7 mouse cellular contexts compared by ENCODE assay signal in genomic region chr4:63404205-63404604, GRCm38 (mm10). TPM values are rescaled to one million over a fixed set of nuclear protein-coding genes. Genes with fewer than 3 reads are reported as not detected.
DNase-seq lines count a peak whose midpoint lies in the region; ATAC-seq and TF ChIP-seq lines count a peak whose summit lies in the region.

No protein-coding gene starts in this region.

- peaks cover 3 to 18% of the 10 kb centered on the region in 2 experiments for H3K36me3 ChIP-seq in CH12.LX (replicated peaks in 1 of 2; ENCODE audit: control insufficient read depth in 1 of 2, insufficient read depth in 1 of 2, low read length in 1 of 2)

- peak overlapping the region; percentile 85 for H3K4me2 ChIP-seq in CH12.LX (ENCODE audit: insufficient read depth, low read depth, poor library complexity, severe bottlenecking)

- TF ChIP-seq CTCF in CH12.LX (conservative IDR thresholded peaks at IDR 0.05 in 1 of 2, IDR thresholded peaks at IDR 0.05 in 1 of 2; ENCODE audit: low read depth in 2 of 2, low read length in 2 of 2), result no peak

- H3K79me2 ChIP-seq in CH12.LX (replicated peaks; ENCODE audit: control insufficient read depth, extremely low read depth, insufficient read depth, poor library complexity, severe bottlenecking), result peaks cover 77% of the 10 kb centered on the region

- no peak for TF ChIP-seq RAD21 in CH12.LX (IDR thresholded peaks at IDR 0.05; ENCODE audit: low read depth, low read length)

- no peak for TF ChIP-seq EP300 in CH12.LX (IDR thresholded peaks at IDR 0.05; ENCODE audit: low read length)

- dilution Hi-C loops in CH12.LX (cut with MboI; ENCODE audit: extremely low pct_ligation_motif_present, extremely low pct_unique_long_range_greater_than_20kb, low sequenced_read_pairs), result no loop called here

- no peaks in the 10 kb centered on the region for H3K9me3 ChIP-seq in CH12.LX (replicated peaks; ENCODE audit: low read length)

- H3K9ac ChIP-seq in CH12.LX (ENCODE audit: insufficient read depth, low read depth), result peak overlapping the region; percentile 97

- no peaks in the 10 kb centered on the region for H3K27me3 ChIP-seq in CH12.LX (replicated peaks)

- peak overlapping the region; percentile 13 to 70 (median 69) for H3K4me3 ChIP-seq in CH12.LX (replicated peaks in 1 of 3; ENCODE audit: low read depth in 2 of 3, low read length in 2 of 3, poor library complexity in 1 of 3)

- peak; percentile 60 for TF ChIP-seq POLR2A in CH12.LX (IDR thresholded peaks at IDR 0.05; ENCODE audit: low read depth, low read length)

- peak overlapping the region; percentile 95 for H3K27ac ChIP-seq in CH12.LX (ENCODE audit: insufficient read depth, low read depth)

- DNase-seq in CD4-positive helper T cell, adult 2 months (ENCODE audit: low read depth, low spot score), result peak; percentile 87
- peak; percentile 70 for DNase-seq in CH12.LX (ENCODE audit: extremely low read depth)
- DNase-seq in naive thymus-derived CD4-positive, alpha-beta T cell, adult 2 months (ENCODE audit: low read depth), result peak; percentile 77
- DNase-seq in cerebellum, adult 9-11 months, result no peak
- DNase-seq in cerebellum, postnatal 36 days, result no peak
- DNase-seq in layer of hippocampus, adult 8-10 months (ENCODE audit: low spot score in 2 of 2), result no peak

- ATAC-seq in inflammation-experienced regulatory T-cells, adult 6 months, result peak; percentile 59

- peaks cover 29 to 69% of the 10 kb centered on the region in 2 experiments for H3K4me1 ChIP-seq in CH12.LX (ENCODE audit: control insufficient read depth in 1 of 2, insufficient read depth in 2 of 2)

- in situ Hi-C loops in CH12.LX (cut with MboI; ENCODE audit: low pct_ligation_motif_present, low pct_unique_long_range_greater_than_20kb, low sequenced_read_pairs), result loop anchor here (10.0 to 25.0 kb wide), 4 partner anchors 49 to 533 kb away; partner anchors contain the start of genes Orm3 and Tnfsf8

TF ChIP-seq in CH12.LX, 34 proteins besides CTCF, POLR2A, EP300 and RAD21:
- TF ChIP-seq TCF12 (IDR thresholded peaks at IDR 0.05; ENCODE audit: low read depth, low read length) (peak; percentile 76), SIN3A (IDR thresholded peaks at IDR 0.05; ENCODE audit: low read length) (no peak), TBP (conservative IDR thresholded peaks at IDR 0.05; ENCODE audit: low read depth, low read length) (0 out of 2 replicates have a peak, but pooled peaks have one; percentile 43), HCFC1 (IDR thresholded peaks at IDR 0.05; ENCODE audit: low read depth, low read length) (no peak), USF2 (conservative IDR thresholded peaks at IDR 0.05; ENCODE audit: low read depth, low read length) (no peak), NELFE (IDR thresholded peaks at IDR 0.05; ENCODE audit: low read depth, low read length) (peak; percentile 33; the same call in 1 of the 2 replicates), CHD1 (IDR thresholded peaks at IDR 0.05; ENCODE audit: low read depth, low read length) (no peak), MXI1 (IDR thresholded peaks at IDR 0.05; ENCODE audit: low read depth, low read length) (peak; percentile 53; the same call in 1 of the 2 replicates), ELF1 (IDR thresholded peaks at IDR 0.05; ENCODE audit: low read depth, low read length) (peak; percentile 64), ETS1 (conservative IDR thresholded peaks at IDR 0.05; ENCODE audit: low read depth, low read length) (peak; percentile 68; the same call in 1 of the 2 replicates), UBTF (IDR thresholded peaks at IDR 0.05; ENCODE audit: low read depth, low read length) (no peak), E2F4 (IDR thresholded peaks at IDR 0.05; ENCODE audit: insufficient replicate concordance, low read depth, low read length) (no peak), MAX (IDR thresholded peaks at IDR 0.05; ENCODE audit: low read length) (peak; percentile 66; the same call in 1 of the 2 replicates), MEF2A (IDR thresholded peaks at IDR 0.05; ENCODE audit: borderline replicate concordance, low read depth, low read length) (no peak; the same call in 1 of the 2 replicates), IRF4 (IDR thresholded peaks at IDR 0.05; ENCODE audit: low read depth, low read length) (peak; percentile 57; the same call in 1 of the 2 replicates), ZMIZ1 (IDR thresholded peaks at IDR 0.05; ENCODE audit: low read depth, low read length) (no peak), BHLHE40 (IDR thresholded peaks at IDR 0.05; ENCODE audit: low read depth, low read length) (peak; percentile 76)

RNA-seq across cellular contexts. Expression of gene Akna, which starts 1.1 kb away (rescaled TPM):
- 19.3 and 28.0 TPM in 2 replicates for total RNA-seq in CH12.LX (2012; rRNA removed)
- 5.1 and 6.5 TPM in 2 replicates for total RNA-seq in CH12.LX (2014; rRNA removed)
- 28.5 and 37.5 TPM in 2 replicates for polyA plus RNA-seq in CH12.LX (2012; ENCODE audit: insufficient read length, low read depth)
- polyA plus RNA-seq in inflammation-experienced regulatory T-cells, adult 6 months (2017; shearing (Covaris generic)), result 100 to 1,000 TPM in 2 of 3 experiments, 10 to 100 TPM in 1; 94.8 to 135 (median 102) TPM
- total RNA-seq in layer of hippocampus, adult 8-10 months (2022), result 1 to 10 TPM; 3.0 to 7.6 (median 5.2) TPM

RNA-seq across cellular contexts. Expression of gene Orm2, which starts 42.0 kb away (rescaled TPM):
- total RNA-seq in CH12.LX (2012; rRNA removed) (not detected in 2 replicates), CH12.LX (2014; rRNA removed) (not detected in 2 replicates)
- 0.53 TPM in 1 of 2 replicates, not detected in the other for polyA plus RNA-seq in CH12.LX (2012; ENCODE audit: insufficient read length, low read depth)
- 1 to 10 TPM in 2 of 3 experiments, not detected in 1; 1.6 to 2.8 TPM for polyA plus RNA-seq in inflammation-experienced regulatory T-cells, adult 6 months (2017; shearing (Covaris generic))
- not detected for total RNA-seq in layer of hippocampus, adult 8-10 months (2022)

RNA-seq across cellular contexts. Expression of gene Orm3, which starts 48.2 kb away (rescaled TPM):
- total RNA-seq in CH12.LX (2012; rRNA removed) (not detected in 2 replicates), CH12.LX (2014; rRNA removed) (not detected in 2 replicates)
- polyA plus RNA-seq in CH12.LX (2012; ENCODE audit: insufficient read length, low read depth), result 0.30 and 0.33 TPM in 2 replicates
- polyA plus RNA-seq in inflammation-experienced regulatory T-cells, adult 6 months (2017; shearing (Covaris generic)), result 1 to 10 TPM in 1 of 3 experiments, under 1 TPM in 1, not detected in 1; 0.90 to 1.6 TPM
- total RNA-seq in layer of hippocampus, adult 8-10 months (2022), result not detected

RNA-seq across cellular contexts. Expression of gene Orm1, which starts 59.8 kb away (rescaled TPM):
- total RNA-seq in CH12.LX (2012; rRNA removed) (not detected in 2 replicates), CH12.LX (2014; rRNA removed) (not detected in 2 replicates)
- polyA plus RNA-seq in CH12.LX (2012; ENCODE audit: insufficient read length, low read depth), result not detected in 2 replicates
- polyA plus RNA-seq in inflammation-experienced regulatory T-cells, adult 6 months (2017; shearing (Covaris generic)), result not detected
- not detected for total RNA-seq in layer of hippocampus, adult 8-10 months (2022)

Comparison
In these comparisons a context has a peak if more than half of its experiments do, and no peak if none do; other contexts are left out.
1. DNase-seq: peak in CD4-positive helper T cell, adult 2 months (single experiment), CH12.LX (single experiment) and naive thymus-derived CD4-positive, alpha-beta T cell, adult 2 months (single experiment); none in cerebellum, adult 9-11 months (single experiment), cerebellum, postnatal 36 days (0 of 2) and layer of hippocampus, adult 8-10 months (0 of 2).